Mouse (Mus musculus): ENCODE measurements around the gene Sergef.

- TF ChIP-seq CTCF (IDR thresholded peaks at IDR 0.05; ENCODE audit: low read depth) (no peak), EP300 (IDR thresholded peaks at IDR 0.05; ENCODE audit: low read depth) (no peak)
Measured at GRCm38 (mm10) chr7:46615256-46615977, 24.2 kb downstream of the Sergef start.
